Mouse (Mus musculus) liver, embryonic 13.5 days (tissue): ENCODE results near the gene Shc2. TPM values are rescaled to one million over a fixed set of nuclear protein-coding genes. Genes with fewer than 3 reads are reported as not detected.

Source experiments
- ATAC-seq: fragments of 200-750 bp; cut with Nextera tagmentation; 2 replicates; pipeline ENCODE4 v1.8.0; 2017; ENCODE audit warnings: low read depth, mild to moderate bottlenecking, moderate number of reproducible peaks, moderate library complexity
- DNase-seq: peaks from one replicate; pipeline ENCODE4 v3.0.0; 2022
- H3K27ac ChIP-seq: fragments of 300-500 bp; sonication (generic); 2 replicates; pipeline ENCODE4 v1.5.1; 2015; ENCODE audit warnings: moderate library complexity, mild to moderate bottlenecking, inconsistent platforms
- H3K27me3 ChIP-seq: fragments of 300-500 bp; sonication (generic); 2 replicates; pipeline ENCODE4 v1.6.1; 2015; ENCODE audit warnings: mild to moderate bottlenecking, inconsistent platforms
- H3K36me3 ChIP-seq: fragments of 300-500 bp; sonication (generic); 2 replicates; pipeline ENCODE4 v1.6.1; 2015; ENCODE audit warnings: mild to moderate bottlenecking, inconsistent platforms
- H3K4me1 ChIP-seq: fragments of 300-500 bp; sonication (generic); replicated peaks from 2 replicates; pipeline ENCODE4 v1.6.1; 2015; ENCODE audit warnings: inconsistent platforms
- H3K4me2 ChIP-seq: fragments of 300-500 bp; sonication (generic); 2 replicates; pipeline ENCODE4 v1.6.1; 2015; ENCODE audit warnings: inconsistent platforms, mild to moderate bottlenecking, moderate library complexity
- H3K4me3 ChIP-seq: fragments of 300-500 bp; sonication (generic); replicated peaks from 2 replicates; pipeline ENCODE4 v1.5.1; 2015; ENCODE audit warnings: mild to moderate bottlenecking, inconsistent platforms
- H3K9ac ChIP-seq: fragments of 300-500 bp; sonication (generic); 2 replicates; pipeline ENCODE4 v1.6.1; 2015; ENCODE audit warnings: mild to moderate bottlenecking, inconsistent platforms
- H3K9me3 ChIP-seq: fragments of 300-500 bp; sonication (generic); replicated peaks from 2 replicates; pipeline ENCODE4 v1.6.1; 2016; ENCODE audit warnings: inconsistent platforms
- WGBS: fragments of 180-500 bp; shearing (Covaris S2); methylation state at CpG from one replicate; pipeline ENCODE4 v1.1.7; 2015; ENCODE audit not compliant: insufficient replicate concordance; 5-methylcytosine and 5-hydroxymethylcytosine counted together
- polyA plus RNA-seq: library from polyadenylated mRNA; unstranded; fragments of >200 nt; fragmentation: Nextera tagmentation; extraction: Ambion mirVana; gene quantifications from 2 replicates; pipeline ENCODE4 v1.2.1, GENCODE M21; 2015

Shc2 gene
- polyA plus RNA-seq, 1 experiment from 2014 or later: 0.28 TPM

- Histone ChIP-seq H3K4me2 (no peak overlapping the region), H3K4me3 (no peak overlapping the region), H3K36me3 (no peaks in the 10 kb centered on the region), H3K4me1 (no peaks in the 10 kb centered on the region), H3K9me3 (no peaks in the 10 kb centered on the region), H3K9ac (no peak overlapping the region), H3K27me3 (0 out of 2 replicates have a peak, but pooled peaks cover 4% of the 10 kb centered on the region), H3K27ac (no peak overlapping the region)
- WGBS: 63% methylated on average over 9 of the region's 9 CpGs
- DNase-seq (no peak), ATAC-seq (no peak)
Observed at GRCm38 (mm10) chr10:79578276-79578675, 59.4 kb downstream of the Shc2 start.

GRCm38 (mm10) chr10:79577376-79577775 is 60.3 kb downstream of the Shc2 start:
- no peak for DNase-seq
- 55% methylated on average over 4 of the region's 4 CpGs for WGBS
- no peak for ATAC-seq
- Histone ChIP-seq H3K4me3 (no peak overlapping the region), H3K9ac (no peak overlapping the region), H3K4me2 (no peak overlapping the region), H3K27ac (no peak overlapping the region), H3K9me3 (no peaks in the 10 kb centered on the region), H3K27me3 (0 out of 2 replicates have a peak, but pooled peaks cover 4% of the 10 kb centered on the region), H3K4me1 (no peaks in the 10 kb centered on the region), H3K36me3 (no peaks in the 10 kb centered on the region)

- Histone ChIP-seq H3K27ac (no peak overlapping the region), H3K4me1 (no peaks in the 10 kb centered on the region), H3K9me3 (no peaks in the 10 kb centered on the region), H3K4me2 (no peak overlapping the region), H3K36me3 (no peaks in the 10 kb centered on the region), H3K9ac (no peak overlapping the region), H3K27me3 (0 out of 2 replicates have a peak, but pooled peaks cover 4% of the 10 kb centered on the region), H3K4me3 (no peak overlapping the region)
- DNase-seq (no peak), ATAC-seq (no peak)
- 58% methylated on average over 6 of the region's 6 CpGs for WGBS
Observed at GRCm38 (mm10) chr10:79575754-79576153, 62.0 kb downstream of the Shc2 start.

- H3K4me1 ChIP-seq: no peaks in the 10 kb centered on the region
- DNase-seq (no peak), ATAC-seq (no peak)
- 65% methylated on average over 6 of the region's 6 CpGs for WGBS
- no peak overlapping the region for H3K27ac ChIP-seq
- no peak overlapping the region for H3K4me2 ChIP-seq
- H3K4me3 ChIP-seq: no peak overlapping the region
- no peak overlapping the region for H3K9ac ChIP-seq
- H3K9me3 ChIP-seq: no peaks in the 10 kb centered on the region
- H3K27me3 ChIP-seq: no peaks in the 10 kb centered on the region
- no peaks in the 10 kb centered on the region for H3K36me3 ChIP-seq
Observed at GRCm38 (mm10) chr10:79574796-79575195, 62.9 kb downstream of the Shc2 start.

GRCm38 (mm10) chr10:79574350-79574749 is 63.4 kb downstream of the Shc2 start:
- ATAC-seq (no peak), DNase-seq (no peak)
- Histone ChIP-seq H3K4me2 (no peak overlapping the region), H3K4me1 (no peaks in the 10 kb centered on the region), H3K27ac (no peak overlapping the region), H3K27me3 (no peaks in the 10 kb centered on the region), H3K36me3 (no peaks in the 10 kb centered on the region), H3K4me3 (no peak overlapping the region), H3K9ac (no peak overlapping the region), H3K9me3 (no peaks in the 10 kb centered on the region)
- 63% methylated on average over 8 of the region's 8 CpGs for WGBS

- H3K27ac ChIP-seq: no peak overlapping the region
- no peaks in the 10 kb centered on the region for H3K36me3 ChIP-seq
- H3K9ac ChIP-seq: no peak overlapping the region
- H3K4me3 ChIP-seq: no peak overlapping the region
- H3K9me3 ChIP-seq: no peaks in the 10 kb centered on the region
- no peak overlapping the region for H3K4me2 ChIP-seq
- WGBS: 75% methylated on average over 6 of the region's 6 CpGs
- no peak for ATAC-seq
- H3K27me3 ChIP-seq: no peaks in the 10 kb centered on the region
- no peaks in the 10 kb centered on the region for H3K4me1 ChIP-seq
- DNase-seq: no peak
Observed at GRCm38 (mm10) chr10:79573611-79574010, 64.1 kb downstream of the Shc2 start.

- H3K9ac ChIP-seq: no peak overlapping the region
- H3K4me2 ChIP-seq: no peak overlapping the region
- 69% methylated on average over 2 of the region's 2 CpGs for WGBS
- ATAC-seq (no peak), DNase-seq (no peak)
- no peaks in the 10 kb centered on the region for H3K4me1 ChIP-seq
- H3K27ac ChIP-seq: no peak overlapping the region
- H3K4me3 ChIP-seq: no peak overlapping the region
- no peaks in the 10 kb centered on the region for H3K9me3 ChIP-seq
- no peaks in the 10 kb centered on the region for H3K36me3 ChIP-seq
- no peaks in the 10 kb centered on the region for H3K27me3 ChIP-seq
Observed at GRCm38 (mm10) chr10:79571314-79571713, 66.4 kb downstream of the Shc2 start.

- H3K9ac ChIP-seq: no peak overlapping the region
- no peaks in the 10 kb centered on the region for H3K4me1 ChIP-seq
- no peak overlapping the region for H3K27ac ChIP-seq
- no peaks in the 10 kb centered on the region for H3K9me3 ChIP-seq
- no peaks in the 10 kb centered on the region for H3K27me3 ChIP-seq
- no peaks in the 10 kb centered on the region for H3K36me3 ChIP-seq
- H3K4me2 ChIP-seq: no peak overlapping the region
- DNase-seq (no peak), ATAC-seq (no peak)
- 77% methylated on average over 5 of the region's 5 CpGs for WGBS
- no peak overlapping the region for H3K4me3 ChIP-seq
Observed at GRCm38 (mm10) chr10:79569921-79570320, 67.8 kb downstream of the Shc2 start.

Other genes with a start within 250 kb of the Shc2 start
- not detected in 2 replicates for gene Vmn2r83, start 169.2 kb downstream of the Shc2 start, polyA plus RNA-seq
- 19.9 and 20.0 TPM in 2 replicates for gene Plpp2, start 104.1 kb downstream of the Shc2 start, polyA plus RNA-seq
- 11.2 and 11.7 TPM in 2 replicates for gene Mier2, start 82.7 kb downstream of the Shc2 start, polyA plus RNA-seq
- not detected in 2 replicates for gene Theg, start 50.6 kb downstream of the Shc2 start, polyA plus RNA-seq
- gene C2cd4c, start 23.9 kb downstream of the Shc2 start, polyA plus RNA-seq: not detected in 2 replicates
- gene Odf3l2, start 7.8 kb upstream of the Shc2 start, polyA plus RNA-seq: not detected in 2 replicates
- 0.24 and 0.27 TPM in 2 replicates for gene Madcam1, start 26.6 kb upstream of the Shc2 start, polyA plus RNA-seq
- 25.3 and 27.5 TPM in 2 replicates for gene Tpgs1, start 31.5 kb upstream of the Shc2 start, polyA plus RNA-seq
- gene Cdc34, start 44.3 kb upstream of the Shc2 start, polyA plus RNA-seq: 164 and 166 TPM in 2 replicates
- gene Gzmm, start 51.1 kb upstream of the Shc2 start, polyA plus RNA-seq: 0.22 and 0.32 TPM in 2 replicates
- gene Bsg, start 66.6 kb upstream of the Shc2 start, polyA plus RNA-seq: 903 and 946 TPM in 2 replicates
- gene Hcn2, start 78.7 kb upstream of the Shc2 start, polyA plus RNA-seq: not detected in 2 replicates
- gene Polrmt, start 108.7 kb upstream of the Shc2 start, polyA plus RNA-seq: 20.0 and 20.8 TPM in 2 replicates
- gene Fgf22, start 117.2 kb upstream of the Shc2 start, polyA plus RNA-seq: not detected in 2 replicates
- gene Rnf126, start 129.0 kb upstream of the Shc2 start, polyA plus RNA-seq: 43.7 and 48.5 TPM in 2 replicates
- gene Fstl3, start 139.4 kb upstream of the Shc2 start, polyA plus RNA-seq: 0.58 and 0.68 TPM in 2 replicates
- gene Prss57, start 153.0 kb upstream of the Shc2 start, polyA plus RNA-seq: 2.6 and 3.2 TPM in 2 replicates
- 7.1 and 7.4 TPM in 2 replicates for gene Palm, start 155.7 kb upstream of the Shc2 start, polyA plus RNA-seq
- 0.25 and 0.75 TPM in 2 replicates for gene Misp, start 183.1 kb upstream of the Shc2 start, polyA plus RNA-seq
- gene Ptbp1, start 216.5 kb upstream of the Shc2 start, polyA plus RNA-seq: 136 and 175 TPM in 2 replicates
- 54.8 and 64.6 TPM in 2 replicates for gene Prtn3, start 236.6 kb upstream of the Shc2 start, polyA plus RNA-seq
- gene Plppr3, start 236.7 kb upstream of the Shc2 start, polyA plus RNA-seq: 5.7 and 5.8 TPM in 2 replicates
- 47.1 and 59.3 TPM in 2 replicates for gene Elane, start 248.3 kb upstream of the Shc2 start, polyA plus RNA-seq